Mouse (Mus musculus): Measurements from ENCODE around the gene Gpm6b.

Gpm6b gene

DNA sequence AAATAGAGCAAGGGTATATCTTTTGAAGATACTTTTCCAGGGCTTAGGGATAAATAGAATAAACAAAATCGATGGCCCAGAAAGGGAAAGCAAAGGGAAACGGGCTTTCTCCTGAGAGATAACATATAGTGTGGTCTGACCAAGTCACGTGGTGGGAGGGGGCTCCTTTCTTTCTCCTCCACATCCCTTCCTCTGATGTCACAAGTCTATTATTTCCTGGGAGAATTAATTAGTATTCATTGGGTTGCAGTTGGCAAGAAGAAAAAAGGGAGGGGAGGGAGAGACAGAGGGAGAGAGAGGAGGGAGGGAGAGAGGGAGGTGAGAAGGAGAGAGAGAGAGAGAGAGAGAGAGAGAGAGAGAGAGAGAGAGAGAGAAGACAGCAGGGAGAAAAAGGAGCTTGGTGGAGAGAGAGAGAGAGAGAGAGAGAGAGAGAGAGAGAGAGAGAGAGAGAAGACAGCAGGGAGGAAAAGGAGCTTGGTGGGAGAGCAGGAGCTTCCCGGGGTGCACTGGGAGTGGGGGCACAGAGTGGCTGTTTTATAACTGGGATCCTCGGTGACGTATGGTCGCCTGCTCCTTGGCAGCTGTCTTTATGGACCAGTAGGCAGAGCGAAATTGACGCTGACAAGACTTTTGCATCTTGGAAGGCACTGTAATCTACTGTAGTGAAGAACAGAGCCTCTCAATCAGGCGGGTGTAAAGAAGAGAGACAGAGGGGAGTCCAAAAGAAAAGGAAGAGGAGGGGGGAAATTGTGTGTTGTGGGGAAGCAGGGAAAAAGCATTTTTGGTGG is 105.7 kb downstream of the Gpm6b start:
- in situ Hi-C loops (cut with MboI; ENCODE audit: low pct_unique_long_range_greater_than_20kb in 1 of 2, low sequenced_read_pairs in 2 of 2, unreplicated experiment in 1 of 2), result no loop called here

DNA sequence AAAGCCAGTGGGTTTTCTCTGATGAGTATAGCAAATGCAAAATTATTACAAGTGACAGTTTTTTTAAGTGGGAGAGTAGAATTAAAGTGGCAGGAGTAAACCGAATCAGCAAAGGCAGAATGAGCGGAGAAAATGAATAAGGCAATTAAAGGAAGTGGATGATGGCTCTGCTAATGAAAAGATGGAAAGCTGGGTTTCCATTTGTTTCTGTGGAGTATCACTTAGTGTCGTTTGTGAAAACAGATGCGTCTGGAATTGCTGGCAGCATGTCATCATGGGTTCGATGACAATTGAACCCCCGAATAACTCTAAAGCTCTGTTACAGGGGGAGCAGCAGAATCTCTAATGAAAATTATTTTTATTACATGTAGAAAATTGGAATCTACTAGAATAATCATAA is 109.4 kb downstream of the Gpm6b start:
- in situ Hi-C loops (cut with MboI; ENCODE audit: low pct_unique_long_range_greater_than_20kb in 1 of 2, low sequenced_read_pairs in 2 of 2, unreplicated experiment in 1 of 2), result no loop called here

DNA sequence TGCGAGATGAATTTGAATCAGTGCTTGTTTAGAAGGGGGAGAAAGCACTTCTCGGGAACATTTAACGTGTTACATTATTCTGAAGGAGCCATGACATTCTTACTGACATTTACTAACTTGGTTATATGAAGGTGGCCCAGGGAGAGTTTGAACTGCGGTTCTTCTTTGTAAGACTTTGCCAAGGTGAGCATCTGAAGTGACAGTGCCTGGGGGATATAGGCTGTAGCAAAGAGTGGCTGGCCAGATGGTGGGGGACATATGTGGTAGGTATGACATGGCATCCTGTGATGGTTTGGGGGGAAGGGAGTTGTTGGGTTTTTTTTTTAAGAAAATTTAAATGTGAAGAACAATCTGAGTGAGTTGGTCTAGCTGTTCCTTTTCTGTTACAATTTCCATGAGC is 109.9 kb downstream of the Gpm6b start:
- in situ Hi-C loops (cut with MboI; ENCODE audit: low pct_unique_long_range_greater_than_20kb in 1 of 2, low sequenced_read_pairs in 2 of 2, unreplicated experiment in 1 of 2), result no loop called here

DNA sequence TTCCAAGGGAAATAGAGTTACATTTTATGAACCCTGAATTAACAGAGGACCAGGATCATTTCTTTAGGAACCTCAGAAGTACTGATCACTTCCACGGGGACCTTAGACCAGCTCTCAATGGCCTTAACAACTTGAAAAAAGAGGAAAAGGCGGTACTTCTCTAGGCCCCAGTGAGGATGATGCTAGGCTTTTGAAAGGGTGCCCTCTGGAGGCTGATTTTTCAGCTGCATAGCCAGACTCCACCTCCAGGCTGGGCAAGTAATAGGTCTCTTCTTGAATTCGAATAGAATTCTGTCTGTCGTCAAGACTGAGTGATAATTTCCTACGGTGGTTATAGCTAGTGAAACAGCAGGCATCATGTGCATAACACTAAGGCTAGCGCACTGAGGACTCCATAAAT is 113.1 kb downstream of the Gpm6b start:
- in situ Hi-C loops (cut with MboI; ENCODE audit: low pct_unique_long_range_greater_than_20kb in 1 of 2, low sequenced_read_pairs in 2 of 2, unreplicated experiment in 1 of 2), result loop anchor here (25.0 kb wide), 1 partner anchor 189 kb away; the partner anchor contains the start of gene Gemin8 (in 2 of the 2)

DNA sequence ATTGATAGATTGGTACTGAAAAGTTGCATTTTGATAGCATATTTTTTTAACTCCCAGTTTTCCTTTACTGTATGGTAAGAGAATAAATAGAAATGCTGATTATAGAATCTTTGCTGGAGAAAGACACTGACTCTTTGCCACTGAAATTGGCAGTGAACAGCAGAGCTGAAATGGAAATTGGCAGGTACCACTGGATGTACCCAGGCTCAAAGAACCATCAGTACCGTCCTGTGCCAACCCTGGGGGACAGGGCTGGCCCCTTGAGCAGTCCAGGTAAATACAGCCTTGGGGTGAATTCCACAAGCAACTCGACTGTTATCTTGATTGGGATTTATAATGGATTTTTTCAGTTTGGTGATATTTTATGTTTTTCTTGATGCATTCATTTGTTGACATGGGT is 114.7 kb downstream of the Gpm6b start:
- in situ Hi-C loops (cut with MboI; ENCODE audit: low pct_unique_long_range_greater_than_20kb in 1 of 2, low sequenced_read_pairs in 2 of 2, unreplicated experiment in 1 of 2), result loop anchor here (25.0 kb wide), 1 partner anchor 191 kb away; the partner anchor contains the start of gene Gemin8 (in 2 of the 2)

DNA sequence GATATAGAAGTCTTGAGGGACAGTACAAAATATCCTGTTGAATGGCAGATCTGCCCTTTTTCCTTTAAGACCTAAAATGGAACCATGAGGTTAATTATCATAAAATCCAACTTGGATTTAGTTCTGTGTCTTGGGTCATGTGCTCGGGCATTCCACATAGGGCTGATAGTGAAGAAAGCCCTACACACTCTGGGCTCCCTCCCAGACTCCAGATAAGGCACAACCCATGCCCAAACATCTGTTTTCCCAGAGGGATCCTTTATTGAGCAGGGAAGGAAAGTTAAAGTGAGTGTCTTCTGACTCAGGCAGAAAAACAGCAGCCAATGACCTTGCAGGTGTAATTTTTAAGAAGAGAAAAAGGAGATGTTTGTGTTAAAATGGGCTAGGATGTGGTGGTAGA is 116.2 kb downstream of the Gpm6b start:
- in situ Hi-C loops (cut with MboI; ENCODE audit: low pct_unique_long_range_greater_than_20kb in 1 of 2, low sequenced_read_pairs in 2 of 2, unreplicated experiment in 1 of 2), result loop anchor here (25.0 kb wide), 1 partner anchor 193 kb away; the partner anchor contains the start of gene Gemin8 (in 2 of the 2)

DNA sequence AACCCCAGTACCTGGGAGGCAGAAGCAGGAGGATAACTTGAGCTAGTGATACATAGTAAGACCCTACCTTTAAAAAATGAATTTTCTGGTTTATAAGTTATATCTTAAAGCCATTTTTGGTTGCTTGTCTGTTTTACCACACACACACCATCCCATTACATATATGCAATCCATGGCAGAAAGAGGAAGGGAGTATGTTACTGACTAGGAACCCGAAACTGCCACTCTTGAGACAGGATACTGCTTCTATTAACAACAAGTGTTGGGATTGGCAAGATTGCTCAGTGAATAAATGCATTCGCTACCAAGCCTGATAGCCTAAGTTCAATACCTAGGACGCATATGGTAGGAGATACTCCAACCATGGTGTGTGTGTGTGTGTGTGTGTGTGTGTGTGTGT is 117.6 kb downstream of the Gpm6b start:
- in situ Hi-C loops (cut with MboI; ENCODE audit: low pct_unique_long_range_greater_than_20kb in 1 of 2, low sequenced_read_pairs in 2 of 2, unreplicated experiment in 1 of 2), result loop anchor here (25.0 kb wide), 1 partner anchor 194 kb away; the partner anchor contains the start of gene Gemin8 (in 2 of the 2)

DNA sequence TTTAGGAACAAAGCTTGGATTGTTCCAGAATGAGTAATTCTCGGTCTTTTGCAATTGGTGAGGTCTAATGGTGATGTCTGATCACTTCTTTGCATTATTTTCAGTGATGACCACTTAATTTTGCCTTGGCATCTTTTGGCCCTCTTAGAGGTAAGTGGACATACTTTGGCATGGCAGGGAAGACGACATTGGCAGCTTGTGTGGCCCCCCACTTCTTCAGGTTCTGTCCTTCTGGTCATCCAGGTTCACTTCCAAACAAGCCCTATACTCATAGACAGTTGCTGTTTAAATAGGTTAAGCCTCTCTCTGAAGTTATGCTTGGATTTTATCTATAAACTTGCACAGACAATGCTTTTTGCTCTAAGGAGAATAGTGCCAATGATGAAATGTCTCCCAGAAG is 120.2 kb downstream of the Gpm6b start:
- in situ Hi-C loops (cut with MboI; ENCODE audit: low pct_unique_long_range_greater_than_20kb in 1 of 2, low sequenced_read_pairs in 2 of 2, unreplicated experiment in 1 of 2), result loop anchor here (25.0 kb wide), 1 partner anchor 197 kb away; the partner anchor contains the start of gene Gemin8 (in 2 of the 2)

DNA sequence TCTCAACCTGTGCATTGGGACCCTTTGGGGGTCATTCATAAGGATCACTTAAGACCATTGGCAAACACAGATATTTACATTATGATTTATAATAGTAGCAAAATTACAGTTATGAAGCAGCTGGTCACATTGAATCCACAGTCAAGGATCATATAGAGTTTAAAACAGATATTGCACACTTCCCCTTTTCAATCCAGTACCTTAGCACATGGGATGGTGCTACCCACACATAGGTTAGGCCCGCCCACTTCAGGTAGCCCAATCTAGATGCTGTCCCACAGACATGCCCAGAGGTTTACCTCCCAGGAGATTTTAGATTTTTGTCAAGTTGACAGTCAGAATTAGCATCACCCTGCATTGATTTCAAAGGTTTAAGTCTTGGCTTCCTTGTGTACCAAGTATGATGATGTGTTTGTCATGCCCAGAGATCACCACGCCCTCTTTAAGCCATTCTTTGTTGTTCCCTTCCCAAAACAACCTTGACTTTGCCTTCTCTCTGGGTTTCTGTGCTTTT is 121.3 kb downstream of the Gpm6b start:
- in situ Hi-C loops (cut with MboI; ENCODE audit: low pct_unique_long_range_greater_than_20kb in 1 of 2, low sequenced_read_pairs in 2 of 2, unreplicated experiment in 1 of 2), result loop anchor here (25.0 kb wide), 1 partner anchor 198 kb away; the partner anchor contains the start of gene Gemin8 (in 2 of the 2)

DNA sequence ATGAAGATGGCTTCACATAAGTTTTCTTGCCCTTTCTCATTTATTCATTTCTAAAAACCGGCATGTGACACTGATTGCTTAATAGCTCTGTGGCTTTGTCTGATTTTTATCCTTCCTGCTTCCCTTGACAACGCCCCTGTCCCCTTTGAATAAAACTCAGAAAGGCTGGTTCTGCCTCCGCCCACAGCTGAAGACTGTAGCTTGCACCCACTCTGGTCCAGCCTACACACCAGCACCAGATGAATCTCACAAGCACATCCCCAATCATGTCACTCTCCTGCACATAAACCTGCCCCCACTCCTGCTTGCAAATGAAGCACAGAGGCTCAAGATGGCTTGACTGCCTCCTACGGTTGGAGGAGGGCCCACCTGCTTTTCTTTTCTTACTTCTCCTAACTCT is 121.7 kb downstream of the Gpm6b start:
- in situ Hi-C loops (cut with MboI; ENCODE audit: low pct_unique_long_range_greater_than_20kb in 1 of 2, low sequenced_read_pairs in 2 of 2, unreplicated experiment in 1 of 2), result loop anchor here (25.0 kb wide), 1 partner anchor 198 kb away; the partner anchor contains the start of gene Gemin8 (in 2 of the 2)

DNA sequence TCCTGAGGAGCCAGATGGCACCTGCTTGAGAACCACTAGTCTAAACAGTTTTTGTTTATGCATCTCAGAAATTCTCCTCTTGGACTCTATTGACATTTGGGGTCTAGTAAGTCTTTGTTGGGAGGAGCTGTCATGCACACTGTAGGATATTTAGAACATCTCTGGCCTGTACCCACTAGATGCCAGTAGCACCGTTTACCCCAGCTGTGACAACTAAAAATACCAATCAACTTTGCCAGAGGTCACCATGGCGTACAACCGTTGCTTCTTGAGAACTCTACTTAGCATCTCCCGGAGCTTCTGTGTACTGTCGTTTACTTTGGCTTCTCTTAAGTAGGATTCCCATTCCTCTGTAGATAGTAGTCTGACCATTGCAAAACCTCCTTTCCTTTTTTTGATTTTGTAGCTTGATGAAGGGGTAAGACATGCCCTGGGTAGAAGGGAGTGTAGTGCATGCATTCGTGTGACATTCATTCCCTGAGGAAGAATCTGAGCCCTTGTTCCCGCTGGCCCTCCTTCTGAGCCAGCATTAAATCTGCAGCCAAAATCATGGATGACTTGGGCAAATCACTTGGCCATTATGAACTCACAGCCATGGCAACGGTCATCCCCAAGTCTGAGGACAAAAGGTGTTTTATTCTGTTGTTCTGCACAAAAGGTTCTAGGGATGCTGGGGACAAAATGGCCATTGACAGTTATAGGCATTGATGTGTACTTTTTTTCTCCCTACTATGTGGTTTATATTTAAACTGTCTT is 126.9 kb downstream of the Gpm6b start:
- in situ Hi-C loops (cut with MboI; ENCODE audit: low pct_unique_long_range_greater_than_20kb in 1 of 2, low sequenced_read_pairs in 2 of 2, unreplicated experiment in 1 of 2), result loop anchor here (25.0 kb wide), 1 partner anchor 203 kb away; the partner anchor contains the start of gene Gemin8 (in 2 of the 2)

DNA sequence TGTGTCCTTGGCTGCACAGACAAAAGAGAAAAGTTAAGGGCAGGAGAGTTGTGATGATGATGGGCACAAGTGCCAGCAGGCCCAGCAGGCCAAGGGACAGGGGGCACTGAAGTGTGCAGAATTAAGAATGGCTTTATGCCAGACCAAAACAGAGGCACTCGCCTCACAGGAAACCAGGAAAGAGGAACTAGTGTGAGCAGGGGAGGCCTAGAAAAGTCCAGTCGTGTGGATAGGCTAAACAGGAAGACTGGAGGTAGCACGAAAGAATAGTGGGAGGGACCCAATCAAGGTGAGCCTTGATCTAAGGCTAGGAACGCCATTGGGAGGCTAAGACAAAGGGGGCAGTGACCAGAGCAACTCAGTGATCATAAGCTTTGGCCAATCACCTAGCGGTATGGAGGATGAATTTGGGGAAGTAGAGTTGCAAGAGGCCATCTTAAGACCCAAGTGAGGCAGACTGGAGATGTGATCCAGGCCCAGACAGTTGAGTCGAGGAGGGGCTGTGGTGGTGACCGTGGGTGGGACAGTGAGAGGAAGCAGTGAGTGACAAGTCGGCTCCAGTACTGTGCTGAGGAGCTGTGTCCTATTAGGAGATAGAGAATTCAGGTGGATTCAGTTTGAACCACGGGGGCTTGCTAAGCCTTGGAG is 138.1 kb downstream of the Gpm6b start:
- in situ Hi-C loops (cut with MboI; ENCODE audit: low pct_unique_long_range_greater_than_20kb in 1 of 2, low sequenced_read_pairs in 2 of 2, unreplicated experiment in 1 of 2), result no loop called here

DNA sequence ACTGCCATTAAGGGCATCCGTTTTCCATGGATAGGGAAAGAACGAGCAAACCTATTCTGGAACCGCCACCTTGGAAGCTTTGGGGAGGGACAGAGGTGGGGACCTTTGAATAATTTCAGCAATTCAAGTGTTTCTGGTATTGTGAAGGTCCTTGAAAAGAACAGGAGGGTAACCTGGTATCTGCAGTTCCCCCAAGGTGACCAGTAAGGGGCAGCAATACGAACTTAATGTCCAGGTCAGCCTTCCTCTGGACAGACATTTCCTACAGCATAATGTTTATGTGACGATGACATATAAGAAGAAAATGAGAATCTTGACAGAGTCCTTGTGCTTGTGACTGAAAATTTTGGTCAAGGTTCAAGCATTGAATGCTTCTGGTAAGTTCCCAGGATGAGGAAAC is 139.9 kb downstream of the Gpm6b start:
- in situ Hi-C loops (cut with MboI; ENCODE audit: low pct_unique_long_range_greater_than_20kb in 1 of 2, low sequenced_read_pairs in 2 of 2, unreplicated experiment in 1 of 2), result no loop called here

DNA sequence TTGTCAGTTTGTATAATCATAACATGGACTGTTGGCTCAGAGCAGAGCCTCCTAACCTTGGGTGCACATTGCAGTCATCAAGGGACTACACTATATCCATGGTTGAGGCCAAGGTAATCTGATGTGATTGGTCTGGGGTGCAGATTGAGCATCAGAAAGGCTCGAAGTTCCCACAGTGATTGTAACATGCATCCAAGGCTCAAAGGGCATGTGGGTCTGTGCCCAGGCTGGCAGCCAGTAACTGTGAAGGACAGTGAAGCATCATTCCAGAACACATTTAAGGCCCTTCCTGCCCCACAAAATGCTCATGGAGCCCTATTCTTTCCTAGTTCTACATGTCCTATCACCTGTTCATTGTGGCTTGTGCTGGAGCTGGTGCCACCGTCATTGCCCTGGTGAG is 144.9 kb downstream of the Gpm6b start:
- in situ Hi-C loops (cut with MboI; ENCODE audit: low pct_unique_long_range_greater_than_20kb in 1 of 2, low sequenced_read_pairs in 2 of 2, unreplicated experiment in 1 of 2), result no loop called here

DNA sequence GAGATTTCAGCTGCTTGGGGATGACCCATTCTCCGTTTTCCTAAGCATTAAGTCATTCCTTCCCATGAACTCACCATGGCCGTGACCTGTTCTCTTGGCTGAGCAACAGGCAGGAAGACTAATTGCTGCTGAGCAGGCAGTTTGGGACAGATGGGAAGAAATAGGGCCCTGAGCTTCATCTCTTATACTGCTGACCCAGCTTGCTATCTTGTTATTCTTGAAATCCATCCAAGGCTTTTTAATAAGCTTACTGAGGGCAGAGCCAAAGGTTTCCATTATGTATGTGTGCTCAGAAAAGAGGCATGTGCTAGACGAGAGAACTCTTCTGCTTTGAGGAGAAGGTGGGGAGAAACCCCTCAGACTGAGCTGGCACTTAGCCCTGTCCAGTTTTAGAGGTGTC is 146.2 kb downstream of the Gpm6b start:
- in situ Hi-C loops (cut with MboI; ENCODE audit: low pct_unique_long_range_greater_than_20kb in 1 of 2, low sequenced_read_pairs in 2 of 2, unreplicated experiment in 1 of 2), result no loop called here

DNA sequence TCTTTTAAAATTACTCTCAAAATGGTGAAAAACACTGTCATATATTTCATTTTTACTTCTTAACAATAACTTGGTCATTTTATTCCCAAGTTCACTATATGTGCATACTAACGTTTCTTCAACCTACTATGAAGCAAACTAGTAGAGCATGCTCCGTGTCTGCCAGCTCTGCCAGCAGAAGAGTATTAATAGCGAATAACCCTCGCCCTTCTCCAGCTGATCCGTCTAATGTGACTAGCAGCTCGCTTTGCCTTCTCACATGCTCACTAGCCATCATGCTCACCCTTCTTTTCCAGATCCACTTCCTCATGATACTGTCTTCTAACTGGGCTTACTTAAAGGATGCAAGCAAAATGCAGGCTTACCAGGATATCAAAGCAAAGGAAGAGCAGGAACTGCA is 147.9 kb downstream of the Gpm6b start:
- in situ Hi-C loops (cut with MboI; ENCODE audit: low pct_unique_long_range_greater_than_20kb in 1 of 2, low sequenced_read_pairs in 2 of 2, unreplicated experiment in 1 of 2), result no loop called here

DNA sequence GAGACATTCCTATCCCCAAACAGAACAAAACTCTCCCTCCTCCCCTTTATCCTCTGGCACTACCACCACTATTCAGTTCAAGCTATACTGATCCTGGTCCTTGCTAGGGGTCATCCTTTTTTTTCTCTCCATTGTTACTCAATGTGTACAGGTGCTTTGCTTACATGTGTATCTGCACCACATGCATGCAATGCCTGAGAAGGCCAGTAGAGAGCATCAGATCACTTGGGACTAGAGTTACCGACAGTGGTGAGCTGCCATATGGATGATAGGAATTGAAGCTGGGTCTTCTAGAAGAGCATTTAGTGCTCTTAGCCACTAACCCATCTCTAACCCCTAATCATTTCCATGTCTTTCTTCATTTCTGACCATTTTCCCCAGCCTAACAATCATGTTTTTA is 155.0 kb downstream of the Gpm6b start:
- in situ Hi-C loops (cut with MboI; ENCODE audit: low pct_unique_long_range_greater_than_20kb in 1 of 2, low sequenced_read_pairs in 2 of 2, unreplicated experiment in 1 of 2), result no loop called here

DNA sequence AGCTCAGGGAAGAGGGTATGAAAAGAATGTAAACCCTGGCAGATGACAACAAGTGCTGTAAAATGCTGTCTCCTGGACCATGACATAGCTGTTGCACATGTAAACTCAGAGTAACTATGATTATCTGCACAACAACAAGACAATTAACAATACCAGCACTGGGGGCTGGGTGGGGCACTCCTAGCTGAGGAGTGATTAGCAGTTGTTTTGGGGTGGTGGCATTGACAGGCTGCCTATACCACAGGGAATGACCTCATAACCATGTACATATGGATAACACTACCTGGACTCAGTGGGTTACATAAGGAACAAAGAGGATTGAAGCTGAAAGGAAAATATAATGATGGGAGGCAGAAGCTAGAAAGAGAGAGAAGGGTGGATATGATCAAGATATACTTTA is 169.2 kb downstream of the Gpm6b start:
- in situ Hi-C loops (cut with MboI; ENCODE audit: low pct_unique_long_range_greater_than_20kb in 1 of 2, low sequenced_read_pairs in 2 of 2, unreplicated experiment in 1 of 2), result no loop called here

DNA sequence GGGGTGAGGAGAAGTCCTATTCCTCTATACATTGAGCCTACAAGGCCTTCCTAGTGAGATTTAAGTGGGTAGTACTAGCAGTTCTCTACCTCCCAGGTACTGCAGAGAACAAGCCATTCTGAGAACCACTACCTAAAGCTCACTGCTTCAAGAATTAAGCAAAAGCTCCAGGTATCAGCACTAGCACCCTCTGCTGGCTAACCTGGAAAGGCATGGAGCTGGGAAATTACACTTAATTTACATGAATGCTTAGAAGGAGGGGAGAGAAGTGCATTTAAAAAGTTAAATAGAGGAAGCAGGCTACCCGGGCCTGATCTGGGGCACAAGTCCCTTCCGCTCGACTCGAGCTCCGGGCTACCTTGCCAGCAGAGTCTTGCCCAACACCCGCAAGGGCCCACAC is 177.5 kb downstream of the Gpm6b start:
- in situ Hi-C loops (cut with MboI; ENCODE audit: low pct_unique_long_range_greater_than_20kb in 1 of 2, low sequenced_read_pairs in 2 of 2, unreplicated experiment in 1 of 2), result no loop called here

All from mouse embryonic stem cell (cell line).